Mouse (Mus musculus): ENCODE measurements around the gene Meltf.

GRCm38 (mm10) chr16:31944698-31945255, 66.2 kb downstream of the Meltf start:
- TF ChIP-seq CTCF (IDR thresholded peaks at IDR 0.05; ENCODE audit: low read depth) (no peak), EP300 (IDR thresholded peaks at IDR 0.05; ENCODE audit: low read depth) (no peak)
